Mouse (Mus musculus): ENCODE data around the gene Mapk8ip2.

GRCm38 (mm10) chr15:89504838-89505237, 51.1 kb downstream of the Mapk8ip2 start:
- TF ChIP-seq CTCF (IDR thresholded peaks at IDR 0.05; ENCODE audit: borderline replicate concordance, extremely low read depth, insufficient read depth, insufficient read length), result no peak
- no peak for TF ChIP-seq POLR2A (IDR thresholded peaks at IDR 0.05; ENCODE audit: borderline replicate concordance, extremely low read depth, insufficient read depth, insufficient read length, poor library complexity, severe bottlenecking)
